Mouse (Mus musculus): Measurements from ENCODE around the gene Lrrc23. TPM values are rescaled to one million over a fixed set of nuclear protein-coding genes. Genes with fewer than 3 reads are reported as not detected.

Lrrc23 gene
- polyA plus RNA-seq, 1 experiment from 2014 or later = 4.8 TPM

DNA sequence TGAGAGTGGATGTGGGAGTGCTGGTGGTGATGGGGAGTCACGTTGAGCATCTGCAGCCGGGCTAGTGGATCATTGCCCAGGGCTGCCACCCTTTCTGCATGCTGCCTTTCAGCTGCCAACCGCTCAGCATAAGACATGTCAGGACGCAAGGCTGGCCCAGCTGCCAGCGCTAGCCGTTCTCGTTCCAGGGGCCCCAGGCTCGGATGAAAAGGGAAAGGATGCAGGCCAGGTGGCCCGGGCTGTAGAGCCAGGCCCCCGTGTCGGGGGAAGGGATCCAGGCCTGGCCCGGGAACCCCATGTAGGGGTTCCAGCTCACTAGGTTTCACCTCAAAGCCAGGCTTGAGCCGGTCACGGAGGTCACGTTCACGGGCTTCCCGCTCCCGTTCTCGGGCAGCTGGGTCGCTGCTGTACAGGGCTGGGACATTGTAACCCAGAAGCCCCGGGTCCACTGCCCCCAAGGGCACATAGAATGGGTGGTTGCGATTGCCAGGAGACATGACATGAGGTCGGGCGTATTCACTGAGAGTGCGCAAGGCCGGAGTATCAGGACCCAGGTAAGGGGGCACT is 34.7 kb downstream of the Lrrc23 start:
- Histone ChIP-seq H3K27me3 (replicated peaks) (no peaks in the 10 kb centered on the region), H3K36me3 (replicated peaks) (peaks cover 41% of the 10 kb centered on the region), H3K27ac (peak overlapping the region; percentile 89), H3K9me3 (no peaks in the 10 kb centered on the region), H3K4me1 (peaks cover 36% of the 10 kb centered on the region), H3K4me2 (peak overlapping the region; percentile 70), H3K9ac (peak overlapping the region; percentile 41), H3K4me3 (peak overlapping the region; percentile 42)
- no peak for ATAC-seq (replicated peaks)
- 67% methylated on average over 26 of the region's 26 CpGs for whole genome bisulfite sequencing

DNA sequence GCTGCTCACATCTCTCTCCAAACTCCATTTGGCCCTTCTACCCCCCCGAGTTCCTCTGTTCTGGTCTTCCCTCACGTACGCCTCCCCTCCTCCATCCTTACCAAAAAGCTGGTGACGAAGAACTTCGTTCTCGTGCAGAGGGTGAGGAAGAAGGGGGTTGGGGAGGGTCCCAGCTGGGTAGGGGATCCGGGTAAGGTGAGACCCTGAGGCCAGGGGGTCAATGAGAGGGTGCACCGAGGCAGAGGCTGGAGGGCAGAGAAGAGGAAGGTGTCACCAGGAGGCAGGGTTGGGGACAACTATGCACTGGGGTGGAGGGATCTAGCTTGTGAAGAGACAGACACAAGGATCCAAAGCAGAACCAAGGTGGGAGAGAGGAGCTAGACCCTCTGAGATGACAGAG is 35.9 kb downstream of the Lrrc23 start:
- Histone ChIP-seq H3K9ac (no peak overlapping the region), H3K27ac (no peak overlapping the region), H3K4me1 (peaks cover 48% of the 10 kb centered on the region), H3K27me3 (replicated peaks) (no peaks in the 10 kb centered on the region), H3K4me3 (no peak overlapping the region), H3K4me2 (no peak overlapping the region), H3K36me3 (replicated peaks) (peaks cover 34% of the 10 kb centered on the region), H3K9me3 (no peaks in the 10 kb centered on the region)
- ATAC-seq (replicated peaks) = no peak
- WGBS = 87% methylated on average over 8 of the region's 8 CpGs

DNA sequence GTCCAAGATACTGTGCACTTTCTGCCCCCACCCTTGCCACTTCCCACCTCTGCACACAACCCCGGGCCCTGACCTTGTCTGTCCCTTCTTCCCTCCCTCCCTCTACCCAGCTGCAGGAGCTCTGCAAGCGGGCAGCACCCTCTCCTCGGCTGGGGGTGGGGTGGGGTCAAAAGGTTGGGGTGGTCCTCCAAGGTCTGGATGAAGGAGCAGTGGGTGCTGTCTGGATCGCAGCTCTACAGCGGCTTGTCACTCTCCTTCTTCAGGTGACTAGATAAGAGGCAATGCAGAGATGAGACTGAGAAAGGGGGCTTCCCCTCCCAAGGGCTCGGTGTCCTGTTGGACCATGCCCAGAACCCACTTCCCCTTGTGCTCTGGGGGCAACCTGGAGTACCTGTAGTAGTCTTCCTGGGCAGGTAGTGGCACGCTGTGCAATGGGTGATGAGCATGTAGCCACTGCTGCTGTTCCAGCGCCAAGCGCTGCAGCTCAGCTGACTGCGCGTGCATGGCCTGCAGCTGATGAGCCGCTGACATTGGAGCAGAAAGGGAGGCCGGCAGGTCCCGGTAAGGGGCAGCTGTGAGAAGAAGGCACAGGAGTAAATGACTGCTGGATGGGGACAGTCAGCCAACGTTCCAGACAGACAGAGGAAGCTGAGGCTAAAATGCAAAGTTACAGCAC is 36.5 kb downstream of the Lrrc23 start:
- Histone ChIP-seq H3K4me2 (no peak overlapping the region), H3K9ac (no peak overlapping the region), H3K36me3 (replicated peaks) (peaks cover 28% of the 10 kb centered on the region), H3K4me3 (no peak overlapping the region), H3K27me3 (replicated peaks) (no peaks in the 10 kb centered on the region), H3K4me1 (peaks cover 51% of the 10 kb centered on the region), H3K9me3 (no peaks in the 10 kb centered on the region), H3K27ac (peak overlapping the region; percentile 98; the same call in 1 of the 2 replicates)
- 94% methylated on average over 15 of the region's 15 CpGs for WGBS
- no peak for ATAC-seq (replicated peaks)

DNA sequence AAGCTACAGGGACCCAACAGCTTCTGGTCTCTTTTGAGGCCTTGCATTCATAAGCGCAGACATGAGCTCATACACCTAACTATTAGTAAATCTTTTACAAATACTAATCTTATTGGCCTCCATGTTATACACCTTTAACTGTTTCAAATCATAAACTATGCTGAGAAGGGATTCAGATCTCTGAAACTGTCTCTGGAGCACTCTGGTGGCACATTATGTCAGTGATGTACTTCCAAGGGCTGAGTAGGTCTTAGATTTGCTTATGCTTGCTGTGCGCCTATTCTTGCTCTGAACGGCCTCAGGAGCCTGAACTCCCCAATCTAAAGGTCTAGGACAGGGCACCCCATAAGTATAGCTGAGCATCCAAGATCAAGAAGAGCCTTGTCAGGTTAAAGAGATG is 37.7 kb downstream of the Lrrc23 start:
- Histone ChIP-seq H3K27ac (peak overlapping the region; percentile 98), H3K4me2 (peak overlapping the region; percentile 63), H3K4me3 (peak overlapping the region; percentile 55), H3K9me3 (no peaks in the 10 kb centered on the region), H3K4me1 (peaks cover 51% of the 10 kb centered on the region), H3K27me3 (replicated peaks) (no peaks in the 10 kb centered on the region), H3K9ac (peak overlapping the region; percentile 69), H3K36me3 (replicated peaks) (peaks cover 24% of the 10 kb centered on the region)
- ATAC-seq (replicated peaks) = no peak
- 68% methylated on average over 3 of the region's 3 CpGs for WGBS

DNA sequence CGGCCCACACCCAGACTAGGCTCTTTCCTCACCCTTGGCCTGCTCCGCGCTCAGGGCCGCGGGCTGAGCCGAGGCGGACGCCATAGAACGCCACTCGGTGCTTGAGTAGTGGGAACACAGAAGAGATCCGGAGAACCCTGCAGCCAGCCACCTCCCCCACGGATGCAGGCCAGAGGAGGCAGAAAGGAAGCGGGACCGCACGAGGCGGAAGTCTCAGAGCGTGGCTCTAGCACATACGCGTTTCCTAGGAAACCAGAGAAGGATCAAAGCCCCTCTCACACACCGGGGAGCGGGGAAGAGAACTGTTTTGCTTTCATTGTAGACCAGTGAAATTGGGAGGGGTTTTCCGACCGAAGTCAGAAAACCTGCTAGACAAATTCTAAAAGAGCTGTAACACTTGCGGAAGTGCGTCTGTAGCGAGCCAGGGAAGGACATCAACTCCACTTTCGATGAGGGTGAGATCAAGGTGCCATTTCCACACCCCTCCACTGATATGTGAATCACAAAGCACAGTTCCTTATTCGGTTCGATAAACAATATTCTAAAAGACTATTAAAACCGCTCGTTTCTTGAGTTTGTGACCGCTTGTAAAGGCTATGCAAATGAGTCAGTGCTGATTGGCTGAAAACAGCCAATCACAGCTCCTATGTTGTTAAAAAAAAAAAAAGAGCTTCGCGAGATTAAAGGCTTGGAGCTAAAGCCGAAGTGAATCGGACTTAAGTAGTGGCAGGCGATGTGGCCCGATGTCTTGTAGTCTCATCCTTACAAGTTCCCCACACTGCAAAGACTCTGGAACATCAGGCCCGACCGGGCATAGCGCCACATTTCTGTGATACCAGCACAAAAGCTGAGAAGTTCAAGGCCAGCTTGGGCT is 38.4 kb downstream of the Lrrc23 start, which contains the start of gene Grcc10:
Gene Grcc10 (minus strand): TSS at position 487 of the 874 bp plus-strand sequence.
- Histone ChIP-seq H3K27ac (peak within 1 kb of the TSS; percentile 98), H3K4me1 (peaks cover 44% of the 10 kb centered on the region), H3K27me3 (replicated peaks) (no peaks in the 10 kb centered on the region), H3K9ac (peak within 1 kb of the TSS; percentile 69), H3K4me3 (peak within 1 kb of the TSS; percentile 55), H3K36me3 (replicated peaks) (peaks cover 24% of the 10 kb centered on the region), H3K9me3 (no peaks in the 10 kb centered on the region), H3K4me2 (peak within 1 kb of the TSS; percentile 63)
- WGBS = under 1% methylated on average over 41 of the region's 41 CpGs
- peak; percentile 82 for ATAC-seq (replicated peaks)

DNA sequence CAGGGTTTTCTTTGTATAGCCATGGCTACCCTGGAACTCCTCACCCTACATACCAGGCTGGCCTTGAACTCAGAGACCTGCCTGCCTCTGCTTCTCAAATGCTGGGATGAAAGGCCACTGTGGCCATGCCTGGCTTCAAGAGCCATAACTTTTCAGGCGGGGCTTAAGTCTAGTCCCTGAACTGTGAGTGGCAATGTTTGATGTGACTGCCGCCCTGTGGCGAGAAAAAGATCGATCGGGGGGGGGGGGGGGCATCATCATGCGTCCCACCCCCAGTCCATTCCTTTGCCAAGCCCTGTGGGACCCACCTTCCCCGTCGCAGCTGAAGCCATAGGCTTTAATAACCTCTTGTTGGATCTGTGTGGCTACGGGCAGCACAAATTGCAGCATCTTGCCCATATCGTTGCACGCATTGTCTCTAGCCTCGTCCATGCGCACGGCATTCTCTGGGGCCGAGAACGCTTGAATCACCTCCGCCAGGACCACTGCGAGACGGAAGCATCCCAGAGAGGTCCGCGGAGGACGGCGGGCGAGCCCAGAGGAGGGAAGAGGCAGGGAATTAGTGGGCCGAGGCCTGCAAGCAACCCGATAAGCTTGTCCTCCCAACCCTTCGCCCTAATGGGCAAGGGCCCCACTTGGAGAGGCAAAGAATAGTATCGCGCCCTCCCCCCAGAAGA is 39.2 kb downstream of the Lrrc23 start:
- peaks cover 24% of the 10 kb centered on the region for H3K36me3 ChIP-seq (replicated peaks)

DNA sequence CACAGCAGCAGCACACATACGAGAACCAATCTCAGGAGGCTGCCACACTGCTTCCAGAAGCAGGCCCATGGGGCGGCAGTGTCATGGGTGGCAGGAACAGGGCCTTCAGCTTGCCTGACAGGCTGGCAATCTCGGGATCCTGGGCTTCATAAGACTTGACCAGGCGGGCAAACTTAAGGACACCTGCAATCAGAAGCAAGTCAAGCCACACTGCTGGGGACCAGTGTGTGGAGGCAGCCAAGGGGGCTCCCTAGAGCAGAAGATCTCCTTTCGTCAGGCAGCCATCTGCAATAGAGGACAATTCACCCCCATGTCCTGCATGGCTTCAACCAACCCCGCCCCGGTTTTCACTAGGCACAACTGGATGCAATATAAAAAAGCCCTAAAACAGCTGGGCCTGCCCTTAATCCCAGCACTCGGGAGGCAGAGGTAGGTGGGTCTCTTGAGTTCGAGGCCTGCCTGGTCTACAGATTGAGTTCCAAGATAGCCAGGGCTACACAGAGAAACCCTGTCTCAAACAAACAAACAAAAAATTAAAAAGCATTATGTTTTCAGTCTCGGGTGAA is 40.2 kb downstream of the Lrrc23 start:
- H3K4me3 ChIP-seq = no peak overlapping the region; the same call in 1 of the 2 replicates
- no peak overlapping the region for H3K9ac ChIP-seq
- no peaks in the 10 kb centered on the region for H3K9me3 ChIP-seq
- H3K27me3 ChIP-seq (replicated peaks) = no peaks in the 10 kb centered on the region
- 81% methylated on average over 10 of the region's 10 CpGs for WGBS
- no peak for ATAC-seq (replicated peaks)
- H3K27ac ChIP-seq = peak overlapping the region; percentile 98; the same call in 1 of the 2 replicates
- H3K4me1 ChIP-seq = peaks cover 31% of the 10 kb centered on the region
- H3K36me3 ChIP-seq (replicated peaks) = peaks cover 18% of the 10 kb centered on the region
- H3K4me2 ChIP-seq = 0 out of 2 replicates have a peak overlapping the region, but pooled peaks have one; percentile 63

More for the DNA sequence above, 39.2 kb downstream of the Lrrc23 start:
- Histone ChIP-seq H3K9me3 (no peaks in the 10 kb centered on the region), H3K9ac (peak overlapping the region; percentile 69), H3K4me1 (peaks cover 39% of the 10 kb centered on the region), H3K4me2 (peak overlapping the region; percentile 63), H3K4me3 (peak overlapping the region; percentile 55), H3K27ac (peak overlapping the region; percentile 98), H3K27me3 (replicated peaks) (no peaks in the 10 kb centered on the region)
- ATAC-seq (replicated peaks) = peak; percentile 15
- under 1% methylated on average over 29 of the region's 29 CpGs for WGBS

DNA sequence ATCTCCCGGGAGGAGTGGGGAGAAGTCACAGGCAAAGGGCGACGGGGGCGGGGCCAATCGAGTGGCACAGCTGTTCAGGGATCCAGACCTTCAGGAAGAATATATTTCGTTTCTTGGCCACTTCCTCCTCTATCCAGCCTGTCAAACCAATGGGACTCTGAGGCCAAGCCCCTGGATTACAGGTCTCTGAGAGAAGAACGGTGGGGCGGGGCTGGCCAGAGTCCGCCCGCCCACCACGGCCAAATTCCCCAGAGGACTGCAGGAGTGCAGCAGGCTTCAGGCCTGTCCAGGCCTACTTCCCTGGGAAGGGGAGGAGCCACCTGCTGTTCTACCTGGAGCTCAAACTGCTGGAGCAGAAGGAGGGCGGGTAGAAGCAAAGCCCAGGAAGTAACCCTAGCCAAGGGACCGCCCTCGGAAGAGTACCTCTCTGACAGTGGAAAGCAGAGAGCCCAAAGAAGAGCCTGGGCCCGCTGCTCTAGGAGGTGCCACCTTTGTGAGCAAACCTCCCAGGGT is 41.0 kb downstream of the Lrrc23 start, which contains the start of gene Ptpn6:
Gene Ptpn6 (minus strand): TSS at position 204 of the 513 bp plus-strand sequence.
- Histone ChIP-seq H3K4me3 (no peak within 1 kb of the TSS), H3K27ac (peak within 1 kb of the TSS; percentile 98; the same call in 1 of the 2 replicates), H3K9me3 (no peaks in the 10 kb centered on the region), H3K36me3 (replicated peaks) (peaks cover 11% of the 10 kb centered on the region), H3K4me2 (0 out of 2 replicates have a peak within 1 kb of the TSS, but pooled peaks have one; percentile 9), H3K4me1 (peaks cover 31% of the 10 kb centered on the region), H3K27me3 (replicated peaks) (no peaks in the 10 kb centered on the region), H3K9ac (peak within 1 kb of the TSS; percentile 18; the same call in 1 of the 2 replicates)
- WGBS = 24% methylated on average over 15 of the region's 15 CpGs
- no peak for ATAC-seq (replicated peaks)

DNA sequence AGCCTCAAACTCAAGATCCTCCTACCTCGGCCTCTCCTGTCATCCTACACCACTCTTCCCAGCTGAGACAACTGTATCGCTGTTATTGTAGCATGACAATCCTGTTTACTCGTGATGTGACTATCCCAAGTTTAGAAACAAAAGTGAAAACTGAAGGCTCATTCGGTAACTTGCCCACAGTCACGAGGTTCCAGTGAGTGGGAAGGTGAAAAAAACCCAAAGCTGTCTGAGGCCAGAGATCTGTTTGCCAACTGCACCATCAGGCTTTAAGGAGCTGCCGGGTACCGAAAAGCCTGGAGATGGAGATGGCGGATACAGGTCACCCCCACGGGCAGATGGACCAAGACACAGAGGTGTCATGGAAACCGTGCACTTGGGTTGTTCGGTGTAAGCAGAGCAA is 42.5 kb downstream of the Lrrc23 start:
- no peak overlapping the region for H3K27ac ChIP-seq
- no peak overlapping the region for H3K4me2 ChIP-seq
- no peaks in the 10 kb centered on the region for H3K27me3 ChIP-seq (replicated peaks)
- H3K9me3 ChIP-seq = no peaks in the 10 kb centered on the region
- H3K9ac ChIP-seq = no peak overlapping the region
- H3K4me3 ChIP-seq = no peak overlapping the region
- H3K36me3 ChIP-seq (replicated peaks) = no peaks in the 10 kb centered on the region
- WGBS = 91% methylated on average over 11 of the region's 11 CpGs
- ATAC-seq (replicated peaks) = no peak
- peaks cover 24% of the 10 kb centered on the region for H3K4me1 ChIP-seq

DNA sequence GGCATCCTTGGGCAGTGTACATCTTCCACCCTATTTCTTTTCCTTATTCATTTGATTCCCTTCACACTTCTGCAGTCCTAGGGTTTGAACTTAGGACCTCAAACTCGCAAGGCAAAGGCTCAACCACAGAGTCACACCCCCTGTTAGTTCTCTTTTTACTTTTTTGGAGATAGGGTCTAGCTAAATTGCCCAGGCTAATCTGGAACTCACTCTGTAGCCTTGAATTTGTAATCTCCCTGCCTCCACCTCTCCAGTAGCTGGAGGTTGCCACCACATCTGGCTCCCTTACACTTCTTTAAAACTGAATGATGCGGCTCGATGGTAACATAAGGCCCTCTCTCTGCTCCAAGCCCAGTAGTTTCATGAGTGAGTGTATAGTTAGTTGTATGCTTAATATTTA is 45.1 kb downstream of the Lrrc23 start:
- H3K4me1 ChIP-seq = peaks cover 10% of the 10 kb centered on the region
- no peak overlapping the region for H3K9ac ChIP-seq
- ATAC-seq (replicated peaks) = no peak
- H3K27me3 ChIP-seq (replicated peaks) = no peaks in the 10 kb centered on the region
- H3K27ac ChIP-seq = no peak overlapping the region
- no peaks in the 10 kb centered on the region for H3K9me3 ChIP-seq
- H3K4me3 ChIP-seq = no peak overlapping the region
- H3K36me3 ChIP-seq (replicated peaks) = no peaks in the 10 kb centered on the region
- 92% methylated on average over 3 of the region's 3 CpGs for WGBS
- H3K4me2 ChIP-seq = no peak overlapping the region
